Mouse (Mus musculus) thymus, postnatal 10 days (tissue): ENCODE measurements at regions not wholly inside any gene's neighbourhood (a gene's known extent, or its start where the extent isn't known, plus 50 kb on each side); places are given as distances from the start of the nearest gene placed in this dataset.

Source experiments
- DNase-seq, 2 experiments: peaks; one replicate each; pipeline ENCODE4 v3.0.0; 2021; ENCODE audit warnings: low spot score in 2 of 2

- DNase-seq, result no peak
These were observed 131.8 kb downstream of the Klf5 start for GRCm38 (mm10) chr14:99430323-99430722.

DNA sequence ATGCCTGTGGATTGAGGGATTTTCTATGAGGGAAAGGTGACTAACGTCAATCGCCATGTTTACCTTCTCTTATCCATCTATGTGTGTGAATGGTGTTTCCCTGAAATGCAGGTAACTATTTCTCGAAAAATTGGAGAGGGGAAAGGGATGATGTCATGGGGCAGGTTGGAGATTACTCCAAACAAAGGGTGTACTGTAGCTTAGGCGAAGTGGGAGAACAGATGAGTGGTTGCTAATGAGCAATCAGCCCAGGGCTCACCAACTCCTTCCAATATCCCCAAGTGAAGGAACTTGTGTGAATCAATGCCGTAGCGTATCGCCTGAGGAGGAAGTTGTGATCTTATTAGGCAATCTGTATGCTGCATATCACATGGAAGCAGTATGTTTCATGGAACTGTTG, 133.2 kb downstream of the Klf5 start:
- no peak for DNase-seq

DNA sequence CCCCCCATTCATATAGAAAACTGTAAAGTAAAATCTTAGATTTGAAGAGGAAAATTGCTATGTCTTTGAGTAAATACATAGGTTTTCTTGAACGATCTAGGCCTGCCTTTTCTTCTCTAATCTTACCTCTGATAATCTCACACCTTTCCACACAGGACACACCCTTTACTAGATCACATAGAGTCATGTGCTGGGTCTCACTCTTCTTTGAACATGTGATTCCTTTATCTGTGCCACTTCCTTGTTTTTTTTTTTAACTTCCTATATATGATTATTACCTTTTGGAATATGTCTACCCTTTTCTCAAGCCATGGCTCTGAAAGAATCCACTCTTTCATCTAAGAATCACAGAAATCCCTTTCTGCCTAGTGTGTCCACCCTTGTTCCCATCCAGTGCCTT, 136.2 kb downstream of the Klf5 start:
- DNase-seq, result no peak

DNA sequence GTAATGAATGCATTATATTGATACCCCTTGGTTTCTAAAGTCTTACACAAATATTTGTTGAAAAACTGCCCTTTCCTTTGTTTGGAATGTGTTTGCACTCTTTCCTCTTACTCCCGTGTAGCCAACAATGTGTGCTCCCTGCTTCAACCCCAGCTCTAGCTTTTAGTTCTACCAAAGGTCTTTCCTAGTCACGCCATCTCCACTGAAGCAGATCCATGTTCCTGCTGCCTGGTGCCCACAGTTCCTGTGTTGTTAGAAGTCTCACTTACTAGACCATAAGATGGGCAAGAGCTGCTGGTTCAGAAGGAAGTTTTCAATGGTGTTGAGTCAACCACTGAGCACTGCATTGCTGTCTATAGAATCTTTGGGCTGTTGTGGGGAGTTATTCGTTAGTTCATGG, 137.0 kb downstream of the Klf5 start:
- DNase-seq, result no peak

GRCm38 (mm10) chr14:99436051-99436450, 137.6 kb downstream of the Klf5 start:
- DNase-seq, result no peak

- no peak for DNase-seq
These were observed 150.6 kb downstream of the Klf5 start for GRCm38 (mm10) chr14:99449112-99449511.

GRCm38 (mm10) chr14:99449870-99450269, 151.4 kb downstream of the Klf5 start:
- no peak for DNase-seq

DNA sequence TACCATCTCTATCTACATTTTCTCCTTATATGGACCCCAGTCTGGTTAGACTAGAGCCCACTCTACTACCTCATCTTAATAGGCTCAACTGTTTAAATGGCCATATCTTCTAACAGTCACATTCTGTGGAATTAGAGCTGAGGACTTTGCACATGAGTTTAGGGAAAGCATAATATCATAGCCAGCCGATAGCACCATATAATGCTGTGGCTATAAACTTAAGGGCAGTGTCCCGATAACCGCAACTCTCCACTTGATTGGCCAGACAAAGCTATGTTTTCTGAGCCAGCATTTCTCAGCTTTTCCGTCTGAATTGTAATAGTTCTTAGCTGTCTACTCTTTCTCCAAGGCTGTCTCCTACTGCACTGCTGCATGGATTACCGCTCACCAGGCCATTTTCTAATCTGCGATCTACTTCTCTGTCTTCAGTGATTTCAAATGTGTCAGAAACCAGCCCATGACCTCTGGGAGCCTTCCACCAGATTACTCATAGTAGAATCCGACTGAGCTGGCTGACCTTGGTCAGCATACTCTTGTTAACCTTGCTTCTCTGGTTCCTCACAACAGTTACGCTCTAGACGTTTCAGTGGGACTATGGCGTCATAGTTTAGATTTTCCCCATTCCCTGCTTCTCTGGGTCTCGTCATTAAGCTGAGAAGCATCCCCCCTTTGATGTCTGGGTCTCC, 152.8 kb downstream of the Klf5 start:
- no peak for DNase-seq

DNA sequence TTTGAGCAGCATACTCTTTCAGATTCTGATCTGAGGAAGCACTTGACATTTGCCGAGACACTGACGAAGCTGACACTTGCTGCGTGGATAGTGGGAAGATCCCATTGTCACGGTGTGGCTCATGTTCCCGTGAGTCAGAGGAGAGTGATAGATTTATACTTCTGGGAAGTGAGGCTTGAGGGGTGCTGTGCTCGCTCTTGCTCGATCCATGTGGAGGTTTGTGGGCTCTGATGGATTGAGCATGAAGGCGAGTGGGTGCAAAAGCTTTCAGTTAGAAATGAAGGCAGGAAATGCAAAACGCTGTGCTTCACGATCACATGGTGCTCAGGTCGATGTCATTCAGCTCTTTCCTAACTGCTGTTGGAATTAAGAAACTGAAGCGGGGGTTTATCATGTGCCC, 155.4 kb downstream of the Klf5 start:
- no peak for DNase-seq

DNA sequence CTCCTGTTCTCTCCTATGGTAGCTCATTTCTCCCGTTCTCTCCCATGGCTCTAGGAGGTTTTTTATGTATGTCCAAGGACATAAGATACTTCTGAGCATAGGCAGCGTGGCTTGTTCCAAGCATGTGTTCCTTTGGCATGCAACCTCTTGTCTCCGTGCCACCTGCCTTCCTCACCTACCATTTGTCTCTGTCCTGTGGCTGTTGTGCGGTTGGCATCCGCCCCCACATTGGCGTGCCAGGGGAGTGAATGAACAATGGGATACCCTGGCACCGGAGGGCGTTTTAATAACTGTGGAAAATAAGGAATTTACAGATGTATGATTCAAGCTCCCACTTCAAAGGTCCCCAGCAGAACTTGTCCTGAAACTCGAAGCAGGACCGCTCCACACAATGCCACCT, 158.1 kb downstream of the Klf5 start:
- no peak for DNase-seq

- no peak for DNase-seq
These were observed 159.1 kb downstream of the Klf5 start for GRCm38 (mm10) chr14:99457573-99457972.

DNA sequence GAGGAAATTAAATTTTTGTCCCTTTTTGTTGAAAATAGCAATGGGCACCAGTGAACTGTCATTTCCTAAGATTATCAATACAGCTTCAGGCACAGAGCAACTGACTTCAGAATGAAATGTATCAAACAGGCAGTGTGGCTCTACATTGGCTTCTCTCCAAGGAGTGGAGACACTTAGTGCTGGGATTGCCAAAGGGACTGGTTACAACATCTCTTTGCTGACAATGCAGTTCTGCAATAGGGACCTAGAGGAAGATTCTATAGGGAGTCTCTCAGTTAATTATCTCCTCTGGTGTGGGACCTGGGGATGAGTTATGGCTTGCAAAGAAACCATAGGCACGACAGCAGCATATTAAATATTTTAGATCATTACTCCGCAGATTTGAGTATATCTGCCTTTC, 173.6 kb downstream of the Klf5 start:
- no peak for DNase-seq

- DNase-seq, result no peak
These were observed 176.8 kb downstream of the Klf5 start for GRCm38 (mm10) chr14:99475271-99475670.

DNA sequence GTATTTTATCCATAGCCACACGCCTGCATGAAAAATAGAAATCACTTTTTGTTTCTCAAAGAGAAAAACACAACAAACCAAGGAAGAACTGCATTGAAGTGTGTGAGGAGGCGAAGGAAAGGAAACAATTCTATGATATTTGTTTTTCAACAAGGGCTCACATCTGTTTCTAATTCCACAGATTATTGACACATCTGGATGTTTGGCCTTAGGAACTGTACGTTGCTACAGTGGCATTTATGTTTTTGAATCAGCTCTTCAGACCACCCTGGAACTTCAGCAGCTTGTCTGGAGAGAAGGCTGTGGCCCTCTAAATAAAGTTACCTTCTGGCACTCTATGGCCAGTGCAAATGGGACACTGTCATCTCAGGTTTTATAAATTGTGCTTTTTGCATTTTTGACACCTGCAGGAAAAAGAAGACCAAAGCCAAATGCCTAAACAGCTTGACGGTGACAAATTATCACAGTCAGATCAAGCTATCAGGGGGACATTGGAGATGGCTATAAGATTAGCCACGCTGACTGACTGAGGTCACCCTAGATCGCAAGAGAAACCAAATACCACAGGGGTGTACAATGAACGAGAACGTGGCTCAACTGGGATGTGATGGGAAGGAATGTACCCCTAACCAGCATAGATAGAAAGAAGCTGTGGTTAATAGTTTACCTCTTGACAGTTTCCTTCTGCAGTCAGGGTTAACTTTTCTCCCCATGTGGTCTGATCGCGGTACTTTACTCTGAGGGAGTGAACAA, 182.0 kb downstream of the Klf5 start:
- DNase-seq, result no peak

GRCm38 (mm10) chr14:99487981-99488380, 189.5 kb downstream of the Klf5 start:
- DNase-seq, result no peak

- DNase-seq, result no peak
These were observed 194.7 kb downstream of the Klf5 start for GRCm38 (mm10) chr14:99493197-99493596.

GRCm38 (mm10) chr14:99493659-99494058, 195.2 kb downstream of the Klf5 start:
- DNase-seq, result no peak

DNA sequence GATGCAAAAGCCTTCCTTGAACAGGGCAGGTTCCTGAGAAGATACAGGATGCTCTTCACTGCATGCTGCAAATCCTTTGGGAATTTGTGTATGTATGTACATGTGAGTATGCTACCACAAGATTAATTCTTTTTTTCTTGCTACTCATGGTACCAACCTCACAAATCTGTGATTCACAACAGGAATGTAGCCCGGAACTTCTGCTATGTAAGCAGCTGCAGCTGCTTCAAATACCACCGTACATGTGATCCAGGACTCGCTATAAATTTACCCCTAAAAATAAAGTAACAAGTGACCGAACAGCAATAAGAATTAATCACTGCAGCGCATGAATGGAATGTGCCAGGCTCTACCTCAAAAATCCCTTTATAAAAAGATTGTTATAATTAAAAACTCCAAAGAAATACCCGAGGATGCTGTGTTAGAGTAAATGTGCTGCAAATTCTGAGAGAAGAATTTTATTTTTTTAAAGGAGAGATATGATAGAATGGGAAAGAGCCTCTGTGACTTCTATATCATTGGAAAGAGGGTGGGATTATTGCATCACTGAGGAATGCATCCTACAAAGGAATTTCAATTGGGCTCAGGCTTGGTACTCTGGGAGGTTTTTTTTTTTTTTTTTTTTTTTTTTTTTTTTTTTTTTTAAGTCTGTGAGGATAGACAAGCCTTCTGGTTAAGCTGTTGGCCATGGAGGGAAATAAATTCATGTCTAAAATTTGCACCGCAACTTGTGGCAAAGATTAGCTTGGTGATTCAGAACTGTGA, 201.2 kb downstream of the Klf5 start:
- no peak for DNase-seq

DNA sequence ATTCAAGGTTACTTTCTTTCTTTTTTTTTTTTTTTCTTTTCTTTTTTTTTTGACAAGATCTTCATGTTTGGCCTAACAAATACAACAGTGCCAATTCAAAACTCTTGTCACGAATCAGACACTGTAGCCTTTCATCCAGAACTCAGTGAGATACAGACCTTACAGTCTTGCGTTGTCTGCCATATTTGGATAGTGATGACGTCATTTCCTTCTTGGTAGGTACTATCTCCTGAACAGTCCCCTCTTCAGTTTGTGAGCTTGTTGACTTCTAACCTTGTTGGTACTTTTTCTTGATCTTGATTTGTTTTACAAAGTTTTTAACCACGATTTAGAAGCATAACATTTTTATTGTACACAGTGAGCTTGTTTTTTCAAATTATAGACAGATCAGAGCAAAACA, 206.4 kb downstream of the Klf5 start:
- no peak for DNase-seq

- no peak for DNase-seq
These were observed 211.4 kb downstream of the Klf5 start for GRCm38 (mm10) chr14:99509696-99510536.

GRCm38 (mm10) chr14:99515474-99515873, 217.0 kb downstream of the Klf5 start:
- DNase-seq, result no peak

DNA sequence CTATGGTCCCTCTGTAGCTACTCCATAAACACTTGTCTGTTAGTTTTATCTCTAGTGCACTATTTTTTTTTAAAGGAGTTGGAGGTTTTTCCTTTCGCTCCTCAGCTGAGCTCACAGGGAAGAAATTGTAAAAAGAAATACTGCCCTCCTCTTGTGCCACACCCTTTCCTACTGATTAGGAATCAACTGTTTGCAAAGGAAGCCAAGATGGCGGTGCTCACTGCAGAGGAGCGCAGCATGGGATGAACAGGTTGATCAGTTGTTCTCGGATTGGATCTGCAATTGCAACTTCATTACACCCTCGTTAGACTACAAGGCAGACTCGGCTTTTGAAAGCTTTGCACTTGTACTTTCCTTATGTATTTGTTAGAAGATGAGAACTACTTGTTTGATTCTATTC, 218.2 kb downstream of the Klf5 start:
- no peak for DNase-seq
